Mouse (Mus musculus) ES-CJ7 (cell line): ENCODE measurements around the gene Pde1c.

ENCODE experiments used
- DNase-seq: peaks from one replicate; pipeline ENCODE4 v3.0.0; 2011; ENCODE audit warnings: low read depth, low spot score

Gene Pde1c

DNA sequence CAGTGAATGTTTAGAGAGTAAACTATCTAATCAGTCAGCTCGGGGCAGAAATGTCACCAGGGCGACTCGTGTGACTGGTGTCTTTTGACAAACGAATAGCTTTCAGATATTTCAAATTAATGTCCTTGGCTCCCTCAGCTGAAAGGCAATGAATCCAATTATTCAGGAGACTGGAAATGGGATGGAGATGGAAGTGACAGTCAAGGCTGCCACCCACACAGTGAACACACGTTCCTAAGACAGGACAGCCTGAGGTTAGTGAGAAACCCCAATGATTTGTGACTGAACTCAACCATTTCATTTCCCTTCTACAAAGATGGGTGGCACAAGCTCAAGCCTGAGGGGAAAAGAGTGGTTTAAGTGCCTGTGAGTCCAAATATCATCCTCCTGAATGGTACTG is 470.5 kb downstream of the Pde1c start:
- no peak for DNase-seq

DNA sequence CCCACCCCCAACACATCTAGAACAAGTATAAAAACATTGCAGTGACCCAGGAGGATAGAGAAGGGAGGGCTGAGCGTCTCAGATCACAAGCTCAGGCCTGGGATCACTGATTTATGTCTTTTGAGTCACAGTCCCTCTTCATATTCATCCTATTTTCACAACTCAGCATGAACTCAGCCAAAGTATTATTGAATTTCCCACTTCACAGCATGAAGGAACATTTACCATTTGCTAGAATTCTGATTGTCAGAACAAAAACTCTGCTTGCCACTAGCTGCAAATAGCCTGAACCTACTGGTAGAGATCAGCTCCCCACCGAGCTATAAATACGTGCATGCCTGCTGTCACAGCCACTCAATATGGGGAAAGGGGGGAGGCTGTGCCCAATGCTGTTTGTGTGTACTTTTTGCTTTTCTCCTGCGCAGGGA is 492.5 kb downstream of the Pde1c start:
- no peak for DNase-seq

DNA sequence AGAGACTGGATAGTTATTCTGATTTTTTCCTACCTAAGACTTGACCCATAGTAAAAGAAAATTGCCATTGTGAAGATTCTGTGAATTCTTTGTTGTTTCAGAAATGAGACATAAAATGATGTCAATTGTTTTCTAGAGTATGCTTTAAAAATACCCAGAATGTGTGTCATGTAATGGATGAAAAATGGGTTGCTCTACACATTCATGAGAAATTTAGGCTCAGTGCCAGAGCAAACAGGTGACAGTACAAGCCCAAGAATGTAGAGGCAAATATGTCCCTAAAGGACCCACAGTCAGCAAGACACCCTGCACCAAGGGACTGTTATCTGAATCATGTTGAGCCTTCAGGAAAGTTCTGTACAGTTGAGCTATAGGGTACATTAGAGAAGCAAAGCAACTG is 500.4 kb downstream of the Pde1c start:
- DNase-seq, result no peak

DNA sequence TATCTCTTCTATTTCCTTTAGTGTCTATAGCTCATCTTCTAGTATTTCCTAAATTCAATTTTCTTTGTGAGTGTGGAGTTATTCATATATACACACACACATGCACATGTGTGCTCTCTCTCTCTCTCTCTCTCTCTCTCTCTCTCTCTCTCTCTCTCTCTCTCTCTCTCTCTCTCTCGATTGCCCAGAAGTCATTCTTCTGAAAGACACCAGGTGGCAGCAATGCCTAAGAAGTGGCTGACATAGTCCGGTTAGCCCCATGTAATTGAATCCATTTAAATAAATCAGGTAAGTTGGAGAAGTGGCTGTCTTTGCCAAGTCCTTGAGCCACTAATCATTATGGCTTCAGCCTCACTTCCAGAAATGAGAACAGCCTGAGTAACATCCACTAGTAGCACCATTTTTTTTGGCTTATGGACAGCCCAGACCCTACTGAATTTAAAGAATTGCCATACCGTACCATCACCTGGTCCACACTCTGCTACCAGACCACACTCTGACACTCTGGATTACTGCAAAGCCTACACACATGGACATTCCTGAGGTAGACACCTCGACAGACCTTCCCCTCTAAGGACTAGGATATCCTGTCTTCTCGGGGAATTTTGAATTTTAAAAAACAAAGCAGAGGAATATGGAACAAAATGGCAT is 502.1 kb downstream of the Pde1c start:
- peak; percentile 42 for DNase-seq

DNA sequence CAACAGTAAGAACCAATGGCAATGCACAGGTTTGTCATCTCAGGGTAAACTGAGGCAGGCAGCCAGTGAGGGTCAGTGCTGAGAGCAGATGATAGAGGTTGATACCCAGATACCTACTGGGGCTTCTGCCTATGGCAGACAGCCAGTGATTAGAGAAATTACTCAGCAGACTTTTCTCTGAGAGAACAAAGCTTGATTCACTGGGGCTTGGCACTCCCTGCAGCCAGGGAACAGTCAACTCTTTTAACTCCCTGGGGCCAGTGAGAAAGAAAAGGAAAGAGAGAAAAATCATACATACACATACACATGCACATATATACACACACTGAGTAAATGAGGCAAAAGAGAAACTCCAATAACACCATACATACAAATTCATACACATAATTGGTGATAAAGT is 505.2 kb downstream of the Pde1c start:
- DNase-seq, result no peak

DNA sequence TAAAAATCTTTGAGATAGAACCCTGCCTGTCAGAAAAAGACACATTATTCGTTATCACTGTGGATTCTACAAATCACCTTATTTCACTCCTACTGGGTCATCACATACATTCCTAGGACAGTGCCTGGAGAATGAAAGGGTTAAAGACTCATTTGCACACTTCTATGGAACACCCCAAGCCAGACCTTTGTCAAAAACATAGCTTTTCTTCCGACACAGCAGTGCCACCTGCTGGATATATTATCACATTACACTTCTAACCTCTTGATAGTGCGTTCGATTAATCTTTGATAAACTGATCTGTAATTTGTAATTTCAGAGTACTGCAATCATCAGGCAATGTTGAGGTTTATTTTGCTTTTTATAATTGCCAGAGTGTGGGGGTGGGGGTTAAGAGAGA is 519.8 kb downstream of the Pde1c start:
- DNase-seq, result peak; percentile 41

DNA sequence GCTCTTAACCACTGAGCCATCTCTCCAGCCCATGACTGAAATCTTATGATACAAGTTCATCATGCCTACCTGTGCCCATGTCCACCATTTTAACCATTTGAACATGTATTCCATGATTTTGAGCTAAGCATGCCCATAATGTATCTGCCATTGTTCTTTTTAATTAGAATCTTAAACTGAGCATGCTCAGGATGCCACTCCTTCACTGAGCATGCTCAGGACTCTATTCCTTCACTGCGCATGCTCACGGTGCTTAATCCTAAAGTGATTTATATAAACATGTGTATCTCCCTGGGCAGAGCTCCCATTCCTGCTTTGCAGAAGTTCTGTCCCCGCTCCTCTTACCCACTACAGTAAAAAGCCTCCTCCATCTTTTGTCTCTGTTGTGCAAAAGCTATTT is 520.3 kb downstream of the Pde1c start:
- DNase-seq, result no peak

DNA sequence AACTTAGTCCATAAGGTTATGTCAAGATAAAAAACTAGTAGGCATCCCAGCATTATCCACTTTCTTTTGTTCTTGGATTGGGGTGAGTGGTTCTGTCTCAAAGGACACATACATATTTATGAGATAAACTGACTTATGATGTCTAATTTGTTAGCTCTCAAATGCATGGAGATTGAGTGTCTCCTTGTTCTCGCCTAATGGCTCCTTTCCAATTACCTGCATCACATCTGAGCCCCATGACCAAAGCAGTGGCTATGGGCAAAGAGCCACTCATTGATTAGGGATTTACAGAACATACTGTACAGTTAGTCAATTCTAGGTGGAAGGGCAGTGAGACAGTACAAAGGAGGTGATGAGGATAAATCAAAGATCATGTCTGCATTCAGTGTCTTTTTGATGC is 524.2 kb downstream of the Pde1c start:
- no peak for DNase-seq

DNA sequence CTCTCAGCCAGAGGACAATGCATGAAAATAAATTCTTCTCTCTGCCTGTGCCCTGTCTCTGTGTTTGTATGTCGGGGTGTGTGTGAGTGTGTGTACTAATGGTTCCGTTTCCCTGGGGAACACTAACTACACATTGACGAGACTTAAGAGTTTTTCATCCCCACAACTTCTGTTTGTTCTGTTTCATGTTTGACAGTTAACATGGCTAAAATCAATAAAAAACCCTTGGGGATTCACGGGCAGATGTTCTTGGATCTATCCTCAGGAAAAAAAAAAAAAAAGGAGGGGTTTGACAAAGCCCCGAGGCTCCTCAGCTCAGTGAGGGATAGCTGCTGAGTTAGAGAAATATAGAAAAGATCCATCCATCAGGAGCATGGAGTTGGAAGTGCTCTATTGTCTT is 524.6 kb downstream of the Pde1c start:
- no peak for DNase-seq

DNA sequence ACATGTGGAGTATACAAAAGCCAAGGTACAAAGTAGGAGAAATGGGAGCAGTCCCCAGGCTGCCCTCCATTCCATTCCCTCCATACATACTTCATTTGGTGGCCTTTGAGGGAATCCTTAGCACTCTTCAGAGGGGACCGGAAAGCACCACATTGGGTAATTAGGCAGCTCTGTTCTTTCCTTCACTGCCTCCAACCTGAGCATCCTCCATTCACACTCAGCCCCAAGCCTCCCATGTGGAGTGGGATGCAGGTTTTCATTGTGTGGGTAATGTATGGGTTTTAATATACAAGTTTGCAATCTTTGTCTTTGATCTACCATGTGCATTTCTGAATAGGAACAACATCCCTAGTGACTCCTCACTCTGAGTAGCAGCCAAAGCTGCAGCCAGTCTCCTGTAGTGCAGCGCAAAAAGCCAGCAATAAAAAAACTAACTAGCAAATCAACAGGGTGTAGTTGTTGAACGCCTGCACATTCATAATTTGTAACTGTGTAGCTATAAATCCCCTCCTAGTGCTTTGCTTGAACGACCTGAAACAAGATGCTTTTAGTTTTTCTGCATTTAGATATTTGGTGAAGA is 529.3 kb downstream of the Pde1c start:
- DNase-seq, result no peak

DNA sequence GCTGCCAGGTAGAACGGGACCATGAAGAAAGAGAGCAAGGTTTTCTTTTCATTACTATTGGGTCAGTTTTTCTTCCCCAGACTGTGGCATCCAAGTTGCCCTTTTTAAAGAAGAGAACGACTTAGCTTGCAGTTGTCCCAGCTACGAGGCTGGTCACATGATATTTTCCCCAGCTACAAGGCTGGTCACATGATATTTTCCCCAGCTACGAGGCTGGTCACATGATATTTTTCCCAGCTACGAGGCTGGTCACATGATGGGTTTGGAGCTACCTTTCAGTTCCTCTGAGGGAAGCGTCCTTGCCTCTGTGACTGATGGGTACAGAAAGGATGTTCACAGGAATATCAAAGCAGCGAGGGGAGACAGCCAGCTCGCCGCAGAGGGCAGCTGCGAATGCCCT is 533.8 kb downstream of the Pde1c start:
- no peak for DNase-seq

DNA sequence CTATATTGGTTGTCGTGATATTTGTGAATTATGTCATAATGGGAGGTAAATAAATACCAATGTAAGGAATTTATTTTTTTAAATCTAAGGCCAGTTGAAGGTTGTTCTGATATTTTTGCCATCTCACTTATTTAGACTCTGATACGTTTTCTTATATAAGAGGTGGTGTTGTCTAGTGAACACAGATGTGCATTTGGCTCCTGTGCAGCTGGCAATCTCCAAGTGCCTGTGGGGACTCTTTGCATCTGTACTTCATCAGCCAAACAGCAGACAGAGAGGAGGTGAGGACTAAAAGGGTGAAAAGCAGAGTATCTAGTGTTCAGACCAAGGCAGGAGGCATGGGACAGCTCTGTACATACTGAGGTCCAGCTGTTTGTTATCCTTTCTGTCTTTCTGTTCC is 536.7 kb downstream of the Pde1c start:
- DNase-seq, result no peak

DNA sequence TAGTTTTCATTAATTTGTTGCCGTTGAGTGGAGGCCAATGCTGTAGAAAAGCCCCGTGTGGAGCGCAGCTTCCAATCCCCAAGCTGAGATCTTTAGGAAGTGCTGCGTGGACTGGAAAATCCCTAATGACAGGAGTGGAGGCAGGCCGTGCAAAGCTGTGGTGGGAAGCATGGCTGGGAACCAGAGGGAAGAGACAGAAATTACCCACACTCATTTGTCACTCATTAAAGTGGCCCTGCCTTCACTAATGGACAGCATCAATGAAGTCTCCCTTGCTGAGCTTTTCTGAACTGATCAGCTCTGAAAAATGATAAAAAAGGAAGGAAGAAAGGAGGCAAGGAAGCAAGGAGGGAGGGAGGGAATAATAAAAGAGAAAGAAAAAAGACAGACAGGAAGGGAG is 538.9 kb downstream of the Pde1c start:
- DNase-seq, result no peak

DNA sequence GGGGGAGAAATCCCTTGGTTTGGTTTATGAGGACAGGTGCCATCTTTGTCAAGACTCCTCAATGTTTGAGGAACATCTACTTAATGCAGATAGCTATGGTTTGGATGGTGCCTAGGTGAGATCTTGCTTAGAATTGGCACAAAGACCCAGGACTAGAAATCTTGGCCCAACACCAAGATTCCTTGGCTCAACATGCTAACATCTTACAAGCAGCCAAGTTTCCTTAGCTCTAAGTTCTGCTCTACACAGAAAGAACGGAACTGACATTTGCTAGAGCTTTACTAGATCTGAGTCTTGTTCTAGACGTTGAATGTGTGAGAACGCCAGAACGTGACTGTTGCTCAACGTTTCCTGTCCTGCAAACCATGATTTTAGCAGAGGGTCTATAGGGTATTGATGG is 540.9 kb downstream of the Pde1c start:
- DNase-seq, result no peak

DNA sequence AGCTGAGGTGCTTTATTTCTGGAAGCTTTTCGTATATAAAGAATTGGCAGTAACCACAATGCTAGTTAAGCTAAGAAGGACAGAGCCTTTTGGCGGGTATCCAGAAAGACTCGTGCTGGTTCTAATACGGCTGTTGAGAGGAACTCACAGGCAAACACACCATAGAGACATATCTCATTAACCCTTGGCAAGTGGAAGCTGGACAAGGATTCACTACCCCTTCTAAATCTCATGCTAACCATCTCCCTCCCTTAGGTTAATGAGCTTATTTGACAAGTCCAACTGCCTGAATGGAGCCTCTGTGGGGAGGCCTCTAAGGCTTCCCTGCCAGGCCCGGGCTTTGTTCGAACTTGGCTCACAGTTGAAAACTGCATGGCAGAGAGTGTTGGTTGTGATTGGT is 541.6 kb downstream of the Pde1c start:
- DNase-seq, result no peak

DNA sequence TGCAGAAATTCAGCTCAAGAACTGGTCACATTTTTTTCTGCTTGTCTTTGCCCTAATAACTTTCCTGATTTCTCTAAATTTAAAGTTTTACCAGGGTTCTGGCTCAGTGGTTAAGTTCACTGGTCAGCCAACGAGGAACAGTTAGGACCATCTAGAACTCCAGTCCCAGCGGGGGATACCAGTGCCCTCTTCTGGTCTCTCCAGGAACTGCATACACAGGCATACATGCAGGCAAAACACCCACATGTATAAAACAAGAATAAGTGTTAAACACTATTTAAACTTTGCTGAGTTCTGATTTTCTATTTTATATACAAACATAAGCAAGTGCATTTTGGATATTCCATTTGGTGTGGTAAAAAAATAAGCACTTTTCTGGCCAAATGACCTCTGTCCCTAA is 543.4 kb downstream of the Pde1c start:
- DNase-seq, result peak; percentile 38
